Mouse (Mus musculus): ENCODE data around the gene P2ry2. TPM values are rescaled to one million over a fixed set of nuclear protein-coding genes. Genes with fewer than 3 reads are reported as not detected.

The P2ry2 gene
- total RNA-seq, 2 experiments from 2014 or later: 17.3 to 26.1 TPM

GRCm38 (mm10) chr7:100952686-100953085 is 60.0 kb downstream of the P2ry2 start:
- intact Hi-C loops (cut with DNase I): no loop called here
- no peak for DNase-seq (ENCODE audit: low spot score)

DNA sequence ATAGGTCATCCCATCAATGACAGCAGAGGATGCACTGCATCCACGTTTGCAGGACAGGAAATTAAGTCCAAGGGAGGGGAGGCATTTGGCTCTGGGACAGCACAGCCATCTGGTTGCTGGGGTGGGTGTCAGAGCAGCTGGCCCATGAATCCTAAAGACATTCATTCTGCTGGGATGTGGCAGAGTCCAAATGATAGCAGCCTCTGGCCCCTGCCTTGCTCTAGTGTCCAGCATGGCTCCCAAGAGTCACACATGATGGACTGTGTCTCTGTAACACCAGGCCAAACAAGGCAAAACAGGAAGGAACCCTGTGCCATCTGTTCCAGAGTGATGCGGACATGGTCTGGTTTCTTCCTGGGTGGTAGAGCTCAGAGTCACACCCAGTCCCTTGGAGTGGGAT is 60.8 kb downstream of the P2ry2 start:
- intact Hi-C loops (cut with DNase I): no loop called here
- DNase-seq (ENCODE audit: low spot score): no peak

- intact Hi-C loops (cut with DNase I): no loop called here
- DNase-seq (ENCODE audit: low spot score): peak; percentile 50
Observed at GRCm38 (mm10) chr7:100950481-100951010, 62.1 kb downstream of the P2ry2 start.

GRCm38 (mm10) chr7:100950031-100950430 is 62.6 kb downstream of the P2ry2 start:
- intact Hi-C loops (cut with DNase I): no loop called here
- DNase-seq (ENCODE audit: low spot score): no peak

Other genes with a start within 250 kb of the P2ry2 start
- 1 to 10 TPM; 2.4 to 3.0 TPM for gene Relt, start 149.4 kb downstream of the P2ry2 start, total RNA-seq (2021)
- 10 to 100 TPM; 24.0 to 28.8 TPM for gene Arhgef17, start 80.8 kb downstream of the P2ry2 start, total RNA-seq (2021)
- gene P2ry6, start 38.2 kb downstream of the P2ry2 start, total RNA-seq (2021): 1 to 10 TPM; 4.4 TPM
- 10 to 100 TPM; 20.1 to 29.1 TPM for gene Fchsd2, start 80.0 kb upstream of the P2ry2 start, total RNA-seq (2021)

All from heart, postnatal 25 days (tissue).